Mouse (Mus musculus) adrenal gland, postnatal 4 days (tissue): ENCODE results near the gene Krt84. TPM values are rescaled to one million over a fixed set of nuclear protein-coding genes. Genes with fewer than 3 reads are reported as not detected.
"Not testable (repeated sequence)": the region's sequence is repeated elsewhere in the genome, so short reads cannot be mapped to it uniquely, and the experiment has no call there.

Source experiments
- DNase-seq, 2 experiments: peaks; one replicate each; pipeline ENCODE4 v3.0.0; 2021 to 2022; ENCODE audit warnings: low spot score in 2 of 2, mixed read lengths in 2 of 2
- long read RNA-seq, 2 experiments: library from polyadenylated mRNA; stranded (forward); transcript quantifications; one replicate each; pipeline ENCODE4 v2.0.0; 2021
- total RNA-seq, 2 experiments: library from RNA; stranded (reverse); gene quantifications; 2 replicates each; pipeline ENCODE4 v1.2.3; 2021

Krt84 gene
- not detected for total RNA-seq
- long read RNA-seq, experiment 1 = 0 reads
- long read RNA-seq, experiment 2 = 0 reads

DNA sequence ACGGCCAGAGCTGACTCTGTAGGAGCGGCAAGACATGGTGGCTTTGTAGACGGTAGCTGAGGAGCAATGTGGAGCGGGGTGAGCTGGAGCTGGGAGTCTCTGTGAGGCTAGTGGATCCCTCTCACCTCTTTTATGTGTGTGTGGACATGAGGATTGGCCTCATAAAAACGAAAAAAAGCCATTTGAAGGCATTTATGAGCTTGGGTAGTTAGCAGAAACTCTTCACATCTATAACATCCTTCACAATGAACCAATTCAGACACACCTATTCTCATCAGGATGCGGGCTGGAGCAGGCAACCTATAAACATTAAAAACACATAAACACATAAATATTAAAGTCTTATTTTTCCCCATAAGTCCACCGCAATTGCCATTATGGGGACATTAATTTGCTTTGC, at the start of gene Krt84:
Krt84 (minus strand) TSS at position 101 of the 400 bp plus-strand sequence.
- no peak for DNase-seq

- no peak for DNase-seq
Measured at GRCm38 (mm10) chr15:101581701-101582100, 49.1 kb upstream of the Krt84 start.

DNA sequence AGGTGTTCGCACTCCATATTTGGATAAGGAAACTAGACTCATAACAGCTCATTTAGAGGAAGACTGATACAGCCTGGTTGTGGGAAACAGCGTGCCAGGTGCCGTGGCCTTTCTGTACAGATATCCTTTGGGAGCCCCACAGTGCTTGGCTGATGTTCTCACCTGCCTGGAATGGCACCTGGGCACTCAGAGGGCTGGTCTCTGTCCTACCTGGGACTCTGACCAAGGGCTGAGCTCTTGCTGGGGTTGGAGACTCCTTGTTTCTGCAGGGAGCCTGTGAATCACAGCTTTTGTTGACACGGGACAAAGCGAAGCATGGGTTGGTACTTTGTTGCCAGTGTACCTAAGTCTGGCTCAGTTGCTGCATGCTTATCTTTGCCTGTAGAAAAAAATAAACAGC, 42.9 kb upstream of the Krt84 start:
- no peak for DNase-seq

DNA sequence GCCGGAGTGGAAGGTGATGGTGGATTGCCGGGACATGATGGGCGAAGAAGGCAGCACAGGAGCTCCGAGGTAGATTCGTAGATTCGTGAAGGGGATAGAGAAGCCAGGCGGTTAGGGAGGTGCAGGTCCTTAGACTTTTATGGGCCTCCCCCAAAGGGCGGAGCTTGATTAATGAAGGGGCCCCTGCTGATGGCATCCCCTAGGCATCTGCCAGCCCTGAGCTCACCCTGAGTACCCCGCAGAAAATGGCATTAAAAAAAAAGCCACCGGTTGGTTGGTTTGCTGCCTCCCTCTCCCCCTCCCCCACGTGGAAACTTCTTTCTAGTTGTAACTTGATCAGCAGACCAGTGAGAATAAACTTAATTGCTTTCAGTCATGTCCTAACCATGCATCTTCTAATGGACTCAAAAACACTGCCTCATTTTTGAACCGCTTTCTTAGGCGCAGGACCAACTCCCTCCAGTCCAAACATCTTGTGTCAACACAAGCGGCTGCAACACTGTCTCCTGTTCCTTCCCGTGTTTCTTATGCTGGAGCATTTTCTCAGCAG, 41.3 kb upstream of the Krt84 start, which contains the start of gene Krt75:
Krt75 (minus strand) TSS at position 109 of the 550 bp plus-strand sequence.
- no peak for DNase-seq

DNA sequence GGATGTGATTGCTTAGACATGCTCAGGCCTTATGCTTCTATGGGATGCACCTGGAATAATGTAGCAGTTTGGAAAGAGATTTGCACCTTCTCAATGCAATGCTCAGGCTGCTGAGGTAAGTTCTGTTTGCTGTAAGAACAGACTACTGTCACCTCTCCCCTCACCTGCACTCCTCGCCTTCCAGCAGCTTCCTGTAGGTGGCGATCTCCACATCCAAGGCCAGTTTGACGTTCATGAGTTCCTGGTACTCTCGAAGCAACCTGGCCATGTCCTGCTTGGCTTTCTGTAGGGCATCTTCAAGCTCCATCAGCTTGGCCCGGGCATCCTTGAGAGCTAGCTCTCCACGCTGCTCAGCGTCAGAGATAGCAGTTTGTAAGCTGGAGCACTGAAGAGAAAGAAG, 35.2 kb upstream of the Krt84 start:
- no peak for DNase-seq

GRCm38 (mm10) chr15:101562850-101563249, 30.2 kb upstream of the Krt84 start, which contains the start of gene Krt90:
Gene Krt90, minus strand, starts transcription at chr15:101562950.
- DNase-seq = no peak

DNA sequence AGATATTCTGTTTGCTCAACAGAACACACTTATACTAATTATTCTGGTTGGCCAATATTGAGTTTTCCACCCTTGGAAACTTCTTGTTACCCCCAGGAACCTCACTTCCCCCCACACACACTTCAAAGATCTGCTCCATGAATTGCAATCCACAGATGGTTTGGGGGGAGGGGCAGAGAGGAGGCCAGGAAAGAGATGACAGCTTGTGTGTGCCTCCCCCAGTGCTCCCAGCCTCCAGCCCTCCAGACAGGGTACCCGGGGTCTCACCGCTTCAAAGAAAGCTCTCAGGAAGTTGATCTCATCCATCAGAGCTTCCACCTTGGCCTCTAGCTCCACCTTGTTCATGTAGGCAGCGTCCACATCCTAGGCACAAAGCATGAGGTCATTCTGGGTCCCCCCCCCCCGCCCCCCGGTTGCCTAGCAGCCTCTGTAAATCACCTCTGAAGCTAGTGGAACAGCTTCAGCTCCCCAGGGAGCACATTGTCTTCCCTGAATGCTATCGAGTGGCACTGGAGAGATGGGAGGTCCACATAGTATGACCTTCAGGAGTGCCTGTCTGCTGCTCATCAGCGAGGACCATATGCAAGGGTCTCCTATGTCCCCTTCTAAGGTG, 25.5 kb upstream of the Krt84 start:
- DNase-seq = no peak

DNA sequence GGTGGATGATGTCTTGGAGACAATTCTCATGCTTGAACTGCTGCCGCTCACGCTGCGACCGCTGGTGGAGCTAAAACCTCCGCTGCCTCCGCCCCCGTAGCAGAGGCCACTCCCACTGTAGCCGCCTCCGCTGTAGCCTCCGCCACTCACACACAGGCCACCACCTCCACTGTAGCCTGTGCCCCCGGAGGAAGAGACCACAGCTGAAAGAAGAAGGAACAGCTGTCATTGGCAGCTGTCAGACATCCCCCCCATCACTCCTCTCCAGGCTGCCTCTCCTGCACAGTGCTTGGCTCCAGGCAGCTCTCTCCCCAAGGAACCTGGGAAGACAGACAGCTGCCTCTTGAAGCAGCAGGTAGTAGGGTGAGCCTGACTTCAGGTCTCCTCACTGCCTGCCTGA, 20.5 kb upstream of the Krt84 start:
- DNase-seq = no peak

DNA sequence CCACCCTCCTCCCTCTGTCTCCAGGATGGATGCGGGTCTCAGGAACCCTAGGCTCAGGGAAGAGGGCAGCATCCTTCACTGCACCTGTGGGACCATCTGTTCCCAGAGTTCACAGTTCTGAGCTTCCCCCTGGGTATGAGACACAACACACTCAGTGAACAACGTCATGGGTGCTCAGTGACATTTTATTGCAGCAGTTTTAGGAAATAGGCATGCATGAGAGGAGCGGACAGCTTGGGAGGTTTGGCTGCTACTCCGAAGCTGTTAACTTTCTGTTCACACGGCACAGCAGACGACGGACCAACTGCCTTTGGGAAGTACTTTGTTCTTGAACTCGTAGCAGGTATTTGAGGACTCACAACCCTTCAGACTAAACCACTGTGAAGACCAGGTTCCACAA, 19.6 kb upstream of the Krt84 start:
- no peak for DNase-seq

DNA sequence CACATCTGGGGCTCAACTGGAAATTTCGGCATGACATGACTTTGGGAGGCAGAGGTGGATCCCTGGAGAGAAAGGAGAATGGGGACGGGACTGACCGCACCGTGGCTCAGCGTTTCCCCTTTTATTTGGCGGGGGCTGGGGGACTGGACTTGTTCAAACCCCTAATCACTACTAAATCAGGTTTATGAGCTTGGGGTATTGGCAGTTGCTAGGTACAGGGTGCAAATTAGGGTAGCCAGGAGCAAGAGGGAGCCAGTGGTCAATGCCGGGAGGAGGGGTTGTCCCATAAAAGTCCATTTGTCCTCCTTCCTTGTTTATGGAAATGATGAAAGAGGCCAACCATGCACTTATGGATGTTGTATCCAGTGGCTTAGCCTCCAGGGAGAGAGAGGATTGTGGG, 17.9 kb upstream of the Krt84 start, which contains the start of gene Krt82:
Krt82 (minus strand) TSS at position 101 of the 400 bp plus-strand sequence.
- DNase-seq = no peak

DNA sequence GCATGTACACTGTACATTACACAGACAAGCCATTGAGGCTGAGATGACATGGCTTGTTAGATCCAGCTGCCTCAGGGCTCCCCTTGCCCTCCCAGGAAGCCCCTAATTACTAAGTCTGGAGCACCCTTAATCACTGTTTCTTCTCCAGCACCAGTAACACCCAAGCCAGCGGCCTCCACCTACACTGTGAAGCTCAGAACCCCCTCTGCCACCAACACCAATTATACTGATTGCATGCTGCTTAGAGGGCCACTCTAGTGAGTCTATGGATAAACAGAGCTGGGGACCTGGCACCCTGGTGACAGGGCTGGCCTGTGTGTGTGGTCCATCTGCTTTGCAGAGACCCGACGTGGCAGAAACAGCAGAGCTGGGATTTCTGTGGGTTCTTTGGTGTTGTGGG, 11.9 kb upstream of the Krt84 start:
- no peak for DNase-seq

DNA sequence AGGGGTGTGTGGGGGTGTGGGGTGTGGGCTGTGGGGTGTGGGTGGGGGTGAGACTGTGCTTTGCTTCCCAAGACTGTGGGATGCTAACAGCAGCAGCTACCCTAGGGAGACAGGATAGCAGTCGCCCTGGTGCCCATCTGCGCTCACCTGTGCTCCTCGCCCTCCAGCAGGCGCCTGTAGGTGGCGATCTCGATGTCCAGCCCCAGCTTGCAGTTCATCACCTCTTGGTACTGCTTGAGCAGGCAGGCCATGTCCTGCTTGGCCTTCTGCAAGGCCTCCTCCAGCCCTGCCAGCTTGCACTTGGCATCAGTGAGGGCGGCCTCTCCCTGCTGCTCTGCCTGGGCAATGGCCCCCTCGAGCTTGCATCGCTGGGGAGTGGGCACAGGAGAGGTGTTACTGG, 9.9 kb upstream of the Krt84 start:
- no peak for DNase-seq

DNA sequence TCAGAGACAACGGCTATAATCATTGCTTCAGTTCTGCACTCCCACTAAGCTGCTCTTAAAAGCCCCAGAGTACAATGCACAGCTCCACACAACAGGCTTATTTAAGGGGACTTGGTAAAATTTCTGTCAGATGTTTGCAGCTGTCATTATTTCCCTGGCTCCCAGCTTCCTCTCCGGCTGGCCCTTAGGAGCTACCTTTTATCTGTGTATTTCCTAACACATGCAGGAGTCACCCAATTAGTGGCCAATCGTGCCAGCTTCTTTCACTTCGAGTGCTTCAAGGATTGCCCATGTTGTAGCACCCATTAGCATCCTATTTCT, 5.9 kb upstream of the Krt84 start:
- no peak for DNase-seq

DNA sequence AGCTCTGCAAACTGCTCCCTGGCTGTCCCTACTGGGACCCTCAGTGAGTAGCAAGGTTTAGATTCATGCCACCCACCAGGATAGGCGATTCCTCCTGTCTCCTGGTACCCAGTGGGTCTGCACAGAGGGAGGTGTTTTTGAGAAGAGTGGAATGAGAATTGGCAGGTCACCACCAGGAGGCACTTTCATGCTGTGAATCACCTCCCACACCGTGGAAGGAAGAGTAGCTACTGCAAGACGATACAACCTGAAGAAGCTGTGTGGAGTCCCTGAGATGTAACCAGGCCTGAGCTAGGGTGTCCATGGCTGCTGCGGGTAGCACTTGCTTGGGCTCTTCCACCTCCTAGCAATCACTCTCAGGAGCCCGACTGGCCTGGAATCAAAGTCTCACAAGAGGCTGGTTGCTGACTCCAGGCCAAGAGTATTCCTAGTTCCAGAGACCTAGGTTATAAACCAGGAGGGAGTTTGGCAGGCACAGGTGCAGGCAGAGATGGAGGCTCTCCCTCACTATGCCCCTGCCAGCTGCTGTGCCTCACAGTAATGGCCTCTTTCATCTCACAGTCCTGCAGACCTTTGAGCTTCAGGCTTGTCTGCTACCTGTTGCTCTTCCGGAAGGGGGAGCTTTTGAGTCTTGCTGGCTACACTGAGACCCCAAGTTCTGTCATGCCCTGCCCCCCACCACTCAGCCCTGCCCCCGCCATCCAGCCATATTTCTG, 5.4 kb upstream of the Krt84 start:
- no peak for DNase-seq

DNA sequence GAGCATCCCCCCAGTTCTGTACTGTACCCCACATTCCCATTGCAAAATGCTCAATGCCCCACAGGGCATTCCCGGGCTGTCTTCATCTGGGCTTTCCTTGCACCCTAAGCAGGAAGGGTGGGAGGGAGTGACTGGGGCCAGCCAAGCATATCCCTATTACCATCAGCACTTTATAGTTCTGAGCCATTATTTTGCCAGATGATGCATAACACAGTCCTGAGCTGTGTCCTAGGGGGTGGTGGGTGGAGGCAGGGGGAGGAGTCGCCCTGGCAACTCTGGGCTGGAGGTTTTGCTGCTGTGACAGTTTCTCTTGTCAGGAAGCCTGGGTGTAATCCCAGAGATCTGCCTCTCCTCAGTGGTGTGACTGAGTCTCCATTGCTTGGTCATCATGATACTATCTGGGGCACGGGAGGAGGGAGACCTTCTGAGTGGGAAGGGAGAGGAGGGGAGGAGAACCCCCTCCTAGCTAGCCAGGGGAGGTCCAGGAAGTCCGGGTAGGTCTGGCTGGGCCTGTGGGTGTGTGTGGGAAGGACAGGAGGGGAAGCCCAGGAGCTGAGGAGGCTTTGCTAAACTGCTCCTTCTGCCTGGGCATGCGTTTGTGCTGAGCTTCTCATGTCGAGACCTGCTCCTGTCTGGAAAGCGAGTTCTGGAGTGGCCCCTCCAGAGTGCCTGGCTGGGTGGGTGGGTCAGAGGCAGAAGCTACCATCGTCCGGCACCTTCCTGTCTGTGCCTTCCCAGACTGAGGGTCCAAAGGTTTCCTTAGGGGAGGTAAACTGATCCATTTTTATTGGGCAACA, 3.6 kb upstream of the Krt84 start:
- DNase-seq = no peak

GRCm38 (mm10) chr15:101522556-101523232, 9.9 kb downstream of the Krt84 start:
- DNase-seq = no peak

GRCm38 (mm10) chr15:101519792-101520191, 12.8 kb downstream of the Krt84 start:
- DNase-seq = peak; percentile 22 to 39

GRCm38 (mm10) chr15:101517161-101517560, 15.5 kb downstream of the Krt84 start, which contains the start of gene Gm49425:
Gene Gm49425, minus strand, starts transcription at chr15:101517261.
- not testable (repeated sequence) for DNase-seq

DNA sequence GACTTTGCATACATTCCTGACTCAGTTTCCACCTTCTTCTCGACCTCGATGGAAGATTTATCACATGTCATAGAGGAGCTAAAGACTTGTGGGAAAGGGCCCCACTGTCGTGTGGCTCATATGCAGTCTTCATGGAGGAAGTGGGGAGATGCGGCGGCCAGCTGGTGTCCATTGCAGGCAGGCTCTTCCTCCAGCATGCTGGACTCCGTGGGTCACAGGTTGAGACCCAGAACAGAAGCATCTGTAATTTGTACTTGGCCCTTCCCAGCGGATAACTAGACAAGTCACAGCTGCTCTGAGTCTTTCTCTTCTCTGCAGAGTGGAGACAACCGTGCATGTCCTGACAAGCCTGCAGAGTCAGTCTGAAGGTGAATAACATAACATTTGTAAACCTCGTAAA, 24.4 kb downstream of the Krt84 start:
- no peak for DNase-seq

- DNase-seq = no peak
Measured at GRCm38 (mm10) chr15:101506896-101507758, 25.5 kb downstream of the Krt84 start.
